Mouse (Mus musculus) c-Kit-negative CD71-positive TER-119-positive erythroid progenitor cells, embryonic 14.5 days (primary cell): Measurements from ENCODE around the gene Thsd7b.
"Not testable (repeated sequence)": the region's sequence is repeated elsewhere in the genome, so short reads cannot be mapped to it uniquely, and the experiment has no call there.

Experiments
- DNase-seq: peaks from one replicate; pipeline ENCODE4 v3.0.0-alpha.2; 2013; ENCODE audit warnings: low read depth, low spot score

Thsd7b gene

GRCm38 (mm10) chr1:130099227-130099626 is 826.1 kb downstream of the Thsd7b start:
- no peak for DNase-seq

GRCm38 (mm10) chr1:130112580-130113314 is 839.6 kb downstream of the Thsd7b start:
- no peak for DNase-seq

DNA sequence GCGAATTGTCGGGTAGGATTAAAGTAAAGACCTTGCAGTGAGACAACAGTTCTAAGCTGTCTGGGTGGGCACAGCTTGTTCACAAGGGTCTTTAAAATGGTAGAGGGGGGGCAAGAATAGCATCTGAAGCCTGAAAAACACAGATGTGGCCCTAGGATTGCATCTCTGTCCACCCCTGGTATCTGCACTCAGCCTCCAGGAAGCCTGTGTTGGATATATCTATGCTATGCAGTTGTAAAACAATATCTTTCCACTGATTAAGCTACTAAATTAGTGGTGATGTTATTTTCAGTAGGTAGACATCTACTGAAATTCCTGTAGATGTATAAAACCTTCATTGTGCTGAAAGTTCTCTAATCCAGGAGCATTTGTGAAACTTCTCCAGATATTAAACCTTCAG is 840.4 kb downstream of the Thsd7b start:
- no peak for DNase-seq

- DNase-seq = no peak
Observed at GRCm38 (mm10) chr1:130130901-130131300, 857.8 kb downstream of the Thsd7b start.

DNA sequence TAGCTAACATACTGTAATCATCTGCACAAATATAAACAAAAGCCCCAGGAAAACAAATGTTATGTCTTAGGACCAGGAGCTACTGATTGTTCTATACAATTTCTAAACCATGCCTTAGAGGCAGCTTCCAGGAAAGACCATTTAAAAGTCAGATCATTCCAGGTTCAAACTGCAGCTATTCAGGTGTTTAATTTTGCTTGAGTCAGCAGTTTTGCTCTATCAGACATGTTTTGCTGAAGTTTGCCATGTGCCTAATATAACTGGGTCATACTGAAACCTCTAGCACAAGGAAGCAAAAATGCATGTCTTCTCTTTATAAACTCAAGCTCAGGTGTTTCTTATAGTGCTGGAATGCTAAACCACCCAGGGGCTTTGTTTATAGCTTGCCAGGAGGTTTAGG is 893.1 kb downstream of the Thsd7b start:
- DNase-seq = no peak

DNA sequence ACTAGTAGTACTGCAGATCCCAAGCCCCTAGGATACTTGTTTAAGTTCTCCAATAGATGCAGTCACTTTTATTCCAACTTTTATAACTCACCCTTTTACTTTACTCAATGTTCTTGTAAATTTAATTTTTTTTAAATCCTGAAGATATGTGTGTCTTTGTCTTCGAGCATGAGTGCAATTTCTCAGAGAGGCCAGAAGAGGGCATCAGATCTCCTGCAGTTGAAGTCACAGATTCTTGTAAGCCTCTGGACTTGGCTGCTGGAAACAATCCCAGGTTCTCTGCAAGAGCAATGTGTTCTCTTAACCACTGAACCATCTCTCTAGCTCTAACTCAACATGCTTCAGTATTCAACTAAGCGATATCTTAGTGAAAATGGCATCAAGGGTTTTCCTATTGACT is 894.2 kb downstream of the Thsd7b start:
- DNase-seq = no peak

GRCm38 (mm10) chr1:130169875-130170274 is 896.8 kb downstream of the Thsd7b start:
- no peak for DNase-seq

DNA sequence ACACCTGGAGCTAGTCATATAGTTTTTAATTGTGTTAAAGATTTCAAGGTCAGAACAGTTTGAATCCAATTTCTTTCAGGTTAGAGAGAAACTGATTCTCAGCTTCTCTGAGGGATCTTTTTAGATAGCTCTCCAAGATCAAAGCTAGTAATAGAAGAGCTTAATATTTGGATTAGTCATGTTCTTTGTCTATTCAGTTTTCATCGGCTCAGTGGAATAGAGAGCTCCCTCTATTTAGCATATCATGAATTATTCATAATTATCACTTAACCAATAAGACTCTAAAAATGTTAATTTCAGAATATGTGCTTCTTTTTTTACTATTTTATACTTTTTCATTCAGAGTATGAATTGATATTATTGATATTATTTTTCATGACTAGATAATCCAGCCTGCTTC is 897.2 kb downstream of the Thsd7b start:
- no peak for DNase-seq

DNA sequence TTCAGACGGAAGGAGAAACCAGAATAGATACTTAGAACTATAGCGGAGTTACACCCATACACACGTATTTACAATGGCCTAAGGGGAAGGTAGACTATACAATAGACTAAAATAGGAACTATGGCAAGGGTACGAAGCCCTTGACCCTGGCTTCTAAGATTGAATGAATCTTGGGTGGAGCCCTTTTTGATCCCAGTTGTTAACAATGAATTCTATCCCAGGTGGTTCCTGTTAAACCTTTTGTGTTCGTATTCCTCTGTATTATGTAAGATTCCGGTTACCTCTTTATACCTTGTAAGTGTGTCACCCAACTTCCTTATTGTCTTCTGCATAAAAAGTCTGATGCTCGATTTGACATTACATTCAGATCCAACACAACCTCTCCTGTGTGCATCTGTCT is 913.7 kb downstream of the Thsd7b start:
- not testable (repeated sequence) for DNase-seq

DNA sequence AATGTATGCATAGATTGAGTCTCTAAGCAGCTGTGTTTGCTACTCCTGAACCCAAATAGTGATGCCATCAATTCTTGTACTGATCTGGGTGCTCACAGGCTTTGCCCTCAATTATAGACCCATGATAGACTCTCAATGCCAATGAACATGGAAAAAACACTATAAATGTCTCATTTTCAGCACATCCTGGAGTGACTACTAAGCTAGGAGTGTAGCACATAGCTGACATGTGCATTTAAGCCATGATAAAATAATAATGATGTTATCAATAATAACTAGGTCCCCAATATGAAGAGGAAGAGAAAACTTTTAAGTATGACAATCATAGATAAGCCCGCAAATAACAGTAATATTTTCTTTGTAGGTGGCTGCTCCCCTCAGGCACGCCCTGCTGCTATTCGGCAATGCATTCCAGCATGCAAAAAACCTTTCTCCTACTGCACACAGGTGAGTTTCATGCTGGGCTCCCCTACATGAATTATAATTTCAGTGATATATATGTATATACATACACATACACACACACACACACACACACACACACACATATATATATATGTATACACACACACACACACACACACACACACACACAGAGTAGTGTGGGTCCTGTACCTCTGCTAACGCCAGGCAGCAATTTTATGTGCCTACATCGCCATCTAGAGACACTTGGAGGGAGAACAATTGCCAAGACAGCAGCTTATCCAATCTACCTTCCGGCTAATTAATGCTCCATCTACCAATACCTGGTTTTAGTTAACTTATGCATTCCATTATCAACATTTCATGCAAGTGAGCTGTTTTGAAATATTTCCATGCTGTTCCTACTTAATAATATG is 919.3 kb downstream of the Thsd7b start:
- DNase-seq = no peak

DNA sequence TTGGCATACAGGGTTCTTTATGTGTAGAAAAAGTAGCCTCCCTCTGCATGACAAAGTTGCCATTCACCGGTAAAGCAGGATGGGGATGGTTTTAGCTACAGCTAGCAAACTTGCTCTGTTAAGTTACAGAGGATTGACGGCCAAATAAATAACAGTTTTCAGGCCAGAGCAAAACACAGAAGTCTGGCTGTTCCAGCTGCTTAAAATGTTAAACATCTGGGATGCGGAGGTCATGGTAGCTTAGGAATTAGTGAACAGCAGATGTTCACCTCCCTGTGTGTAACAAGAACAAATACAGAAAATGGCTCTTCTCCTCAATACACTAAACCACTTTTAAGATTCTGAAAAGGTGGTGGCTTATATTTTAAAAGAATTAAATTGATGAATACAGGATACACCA is 944.3 kb downstream of the Thsd7b start:
- no peak for DNase-seq

DNA sequence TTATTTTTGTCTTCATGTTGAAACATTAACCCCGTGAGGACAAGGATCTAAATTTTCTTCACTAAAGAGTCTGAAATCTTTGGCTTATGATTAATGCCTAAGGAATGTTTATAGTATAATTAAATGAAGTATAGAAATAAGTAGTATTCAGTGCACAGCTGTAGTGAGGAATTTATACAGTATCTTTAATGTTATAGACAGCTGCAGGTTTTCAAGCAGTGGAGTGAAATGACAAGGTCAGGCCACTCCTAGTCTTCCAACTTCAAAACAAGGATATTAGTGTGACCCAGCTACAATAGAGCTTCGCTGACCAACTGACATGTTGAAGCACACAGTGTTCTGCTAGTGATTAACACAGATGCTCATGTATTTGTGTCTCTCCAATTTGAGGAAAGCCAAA is 949.8 kb downstream of the Thsd7b start:
- DNase-seq = no peak

- no peak for DNase-seq
Observed at GRCm38 (mm10) chr1:130245563-130245962, 972.5 kb downstream of the Thsd7b start.

- not testable (repeated sequence) for DNase-seq
Observed at GRCm38 (mm10) chr1:130246264-130246663, 973.2 kb downstream of the Thsd7b start.

DNA sequence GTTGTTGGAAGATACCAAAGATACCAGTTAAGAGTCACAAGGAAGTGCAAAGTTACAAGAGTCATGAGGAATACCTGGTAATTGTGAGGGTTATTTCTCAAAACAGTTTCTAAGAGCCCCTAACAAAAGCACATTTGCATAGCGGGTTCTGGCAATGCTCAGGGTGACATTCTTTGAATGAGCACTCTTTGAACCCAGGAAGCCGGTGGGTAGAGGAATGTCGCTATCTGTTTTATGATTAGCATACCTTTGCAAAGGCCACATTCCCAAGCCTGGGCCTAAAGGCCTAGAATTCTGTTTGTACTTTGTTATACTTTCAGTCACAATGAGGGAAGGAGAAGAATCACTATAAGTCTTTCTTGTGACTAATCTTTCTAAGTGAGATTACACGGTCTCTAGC is 973.8 kb downstream of the Thsd7b start:
- DNase-seq = not testable (repeated sequence)

DNA sequence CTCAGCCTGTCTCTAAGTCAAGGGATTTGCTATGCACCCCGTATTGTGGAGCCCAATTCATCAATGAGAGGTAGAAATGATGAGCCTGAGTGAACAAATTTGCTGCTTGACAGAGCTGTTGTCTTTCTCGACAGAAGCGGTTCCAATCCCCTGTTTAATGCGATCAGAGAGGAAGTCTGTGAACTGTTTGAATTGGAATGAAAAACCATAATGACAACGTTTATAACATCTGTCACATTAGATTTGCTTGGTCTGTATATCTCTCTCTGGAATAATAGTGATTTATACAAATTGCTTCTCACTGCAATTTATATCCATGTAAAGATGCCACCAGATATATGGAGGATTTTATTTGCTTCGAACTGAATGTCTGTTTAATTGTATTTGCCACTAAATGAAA is 988.9 kb downstream of the Thsd7b start:
- DNase-seq = no peak
